Mouse (Mus musculus) ES-E14 (cell line): Measurements from ENCODE around the gene Furin.

Experiments
- CHD2 ChIP-seq: IDR thresholded peaks from 2 replicates; pipeline ENCODE4 v1.6.1; 2014; ENCODE audit warnings: mild to moderate bottlenecking, low read depth, low read length, inconsistent platforms
- HCFC1 ChIP-seq: IDR thresholded peaks from 2 replicates; pipeline ENCODE4 v1.6.1; 2012; ENCODE audit warnings: low read length, inconsistent platforms, borderline replicate concordance; ENCODE audit not compliant: insufficient read depth
- MAFK ChIP-seq: IDR thresholded peaks from 2 replicates; pipeline ENCODE4 v1.6.1; 2014; ENCODE audit warnings: mild to moderate bottlenecking, low read depth, low read length, inconsistent platforms; ENCODE audit not compliant: insufficient read depth
- ZC3H11A ChIP-seq: IDR thresholded peaks from 2 replicates; pipeline ENCODE4 v1.6.1; 2012; ENCODE audit warnings: low read depth, mild to moderate bottlenecking, inconsistent platforms, low read length, borderline replicate concordance

DNA sequence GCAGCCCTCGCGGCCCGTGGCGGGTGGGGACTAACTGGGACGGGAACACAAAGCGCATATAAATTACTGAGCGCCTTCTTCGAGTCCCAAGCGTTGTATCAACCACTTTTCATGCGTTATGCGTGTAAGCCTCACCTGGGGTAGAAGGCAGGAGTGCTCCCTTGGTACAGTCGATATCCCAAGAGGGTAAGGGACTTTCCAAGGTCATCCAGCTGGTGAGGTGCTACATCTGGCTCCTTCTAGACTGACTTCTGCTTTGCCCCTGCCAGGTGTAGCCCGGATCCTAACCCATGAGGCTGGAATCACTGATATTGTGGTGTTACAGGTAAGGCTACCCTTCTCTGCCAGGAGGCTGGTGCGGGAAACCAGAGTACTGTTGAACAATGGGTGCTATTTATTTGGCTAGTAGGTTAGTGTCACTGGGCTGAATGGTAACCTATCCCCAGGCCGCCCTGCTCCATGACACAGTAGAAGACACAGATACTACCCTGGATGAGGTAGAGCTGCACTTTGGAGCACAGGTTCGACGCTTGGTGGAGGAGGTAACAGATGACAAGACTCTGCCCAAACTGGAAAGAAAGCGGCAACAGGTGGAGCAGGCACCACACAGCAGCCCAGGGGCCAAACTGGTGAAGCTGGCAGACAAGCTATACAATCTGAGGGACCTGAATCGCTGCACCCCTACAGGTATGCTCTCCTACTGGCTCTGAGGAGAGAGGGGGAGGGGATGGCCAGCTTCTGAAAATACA, 61.8 kb downstream of the Furin start:
- TF ChIP-seq CHD2 (no peak), ZC3H11A (no peak), MAFK (no peak), HCFC1 (no peak)
